Mouse (Mus musculus) midbrain, embryonic 11.5 days (tissue): ENCODE measurements around the gene Plin3. TPM values are rescaled to one million over a fixed set of nuclear protein-coding genes. Genes with fewer than 3 reads are reported as not detected.

Experiments
- ATAC-seq: fragments of 200-750 bp; cut with Nextera tagmentation; 2 replicates; pipeline ENCODE4 v1.8.0; 2017; ENCODE audit warnings: moderate TSS enrichment, moderate library complexity; ENCODE audit not compliant: low FRiP score
- DNase-seq: peaks from one replicate; pipeline ENCODE4 v3.0.0; 2015; ENCODE audit warnings: low spot score; ENCODE audit errors: missing footprints
- H3K27ac ChIP-seq: fragments of 300-500 bp; sonication (generic); 2 replicates; pipeline ENCODE4 v1.5.1; 2014; ENCODE audit warnings: low read depth, low read length
- H3K27me3 ChIP-seq: fragments of 300-500 bp; sonication (generic); 2 replicates; pipeline ENCODE4 v1.6.1; 2014; ENCODE audit warnings: mild to moderate bottlenecking, low read length, moderate library complexity, mixed read lengths; ENCODE audit not compliant: control insufficient read depth, insufficient read depth
- H3K36me3 ChIP-seq: fragments of 300-500 bp; sonication (generic); 2 replicates; pipeline ENCODE4 v1.6.1; 2014; ENCODE audit warnings: mild to moderate bottlenecking, low read length, moderate library complexity, mixed read lengths; ENCODE audit not compliant: control insufficient read depth, insufficient read depth
- H3K4me1 ChIP-seq: fragments of 300-500 bp; sonication (generic); 2 replicates; pipeline ENCODE4 v1.6.1; 2014; ENCODE audit warnings: low read length; ENCODE audit not compliant: control insufficient read depth, insufficient read depth
- H3K4me2 ChIP-seq: fragments of 300-500 bp; sonication (generic); 2 replicates; pipeline ENCODE4 v1.6.1; 2014; ENCODE audit warnings: mild to moderate bottlenecking, moderate library complexity
- H3K4me3 ChIP-seq: fragments of 300-500 bp; sonication (generic); 2 replicates; pipeline ENCODE4 v1.5.1; 2014; ENCODE audit warnings: low read depth, low read length
- H3K9ac ChIP-seq: fragments of 300-500 bp; sonication (generic); 2 replicates; pipeline ENCODE4 v1.6.1; 2014; ENCODE audit warnings: low read length
- H3K9me3 ChIP-seq: fragments of 300-500 bp; sonication (generic); 2 replicates; pipeline ENCODE4 v1.6.1; 2016; ENCODE audit warnings: low read length; ENCODE audit not compliant: control insufficient read depth
- WGBS: fragments of 180-500 bp; shearing (Covaris S2); extraction: QIAGEN DNeasy Blood & Tissue Kit; methylation state at CpG from one replicate; pipeline ENCODE4 v1.1.7; 2014; 5-methylcytosine and 5-hydroxymethylcytosine counted together
- polyA plus RNA-seq: library from polyadenylated mRNA; unstranded; fragments of >200 nt; fragmentation: Nextera tagmentation; extraction: Ambion mirVana; gene quantifications from 2 replicates; pipeline ENCODE4 v1.2.1, GENCODE M21; 2014

Gene Plin3
- polyA plus RNA-seq, 1 experiment from 2014 or later: 34.0 TPM

DNA sequence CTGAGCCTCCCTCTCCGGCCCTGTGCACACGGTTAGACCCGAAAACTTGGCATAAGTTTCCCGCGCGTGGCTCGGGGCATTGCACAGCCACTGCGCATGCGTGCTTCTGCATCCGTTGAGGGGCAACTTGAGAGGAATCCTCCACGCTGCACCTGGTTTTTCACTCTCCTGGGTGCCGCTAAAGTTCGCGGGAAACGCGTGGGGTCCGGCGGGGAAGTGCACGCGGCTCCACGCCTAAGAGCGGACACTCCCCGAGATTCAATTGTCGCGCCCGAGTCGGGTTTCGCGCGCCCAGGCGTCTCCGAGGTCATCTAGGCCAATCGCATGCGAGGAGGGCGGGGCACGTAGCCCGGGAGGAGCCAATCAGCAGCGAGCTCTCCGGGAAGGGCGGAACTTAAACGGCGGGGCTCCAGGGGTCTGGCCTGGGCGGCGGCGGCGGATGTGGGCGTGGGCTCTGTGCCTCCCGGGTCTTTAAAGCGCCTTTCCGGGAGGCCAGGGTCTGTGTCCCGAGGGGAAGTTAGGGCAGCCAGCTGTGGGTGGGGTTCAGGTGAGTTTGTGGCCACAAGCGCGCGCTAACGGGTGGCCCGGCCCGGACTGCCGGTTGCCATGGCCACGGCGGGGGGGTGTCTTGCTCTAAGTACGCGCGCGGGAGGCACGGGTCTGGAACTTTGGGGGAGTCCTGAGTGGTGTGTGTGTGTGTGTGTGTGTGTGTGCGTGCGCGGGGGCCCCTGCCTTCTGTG, 11.3 kb upstream of the Plin3 start:
- H3K36me3 ChIP-seq: peaks cover 15% of the 10 kb centered on the region
- no peaks in the 10 kb centered on the region for H3K9me3 ChIP-seq
- ATAC-seq (peak; percentile 91), DNase-seq (peak; percentile 100)
- H3K4me1 ChIP-seq: peaks cover 35% of the 10 kb centered on the region
- WGBS: under 1% methylated on average over 68 of the region's 68 CpGs
- H3K4me3 ChIP-seq: peak overlapping the region; percentile 81
- H3K9ac ChIP-seq: peak overlapping the region; percentile 90
- no peaks in the 10 kb centered on the region for H3K27me3 ChIP-seq
- H3K4me2 ChIP-seq: peak overlapping the region; percentile 98
- peak overlapping the region; percentile 85 for H3K27ac ChIP-seq

DNA sequence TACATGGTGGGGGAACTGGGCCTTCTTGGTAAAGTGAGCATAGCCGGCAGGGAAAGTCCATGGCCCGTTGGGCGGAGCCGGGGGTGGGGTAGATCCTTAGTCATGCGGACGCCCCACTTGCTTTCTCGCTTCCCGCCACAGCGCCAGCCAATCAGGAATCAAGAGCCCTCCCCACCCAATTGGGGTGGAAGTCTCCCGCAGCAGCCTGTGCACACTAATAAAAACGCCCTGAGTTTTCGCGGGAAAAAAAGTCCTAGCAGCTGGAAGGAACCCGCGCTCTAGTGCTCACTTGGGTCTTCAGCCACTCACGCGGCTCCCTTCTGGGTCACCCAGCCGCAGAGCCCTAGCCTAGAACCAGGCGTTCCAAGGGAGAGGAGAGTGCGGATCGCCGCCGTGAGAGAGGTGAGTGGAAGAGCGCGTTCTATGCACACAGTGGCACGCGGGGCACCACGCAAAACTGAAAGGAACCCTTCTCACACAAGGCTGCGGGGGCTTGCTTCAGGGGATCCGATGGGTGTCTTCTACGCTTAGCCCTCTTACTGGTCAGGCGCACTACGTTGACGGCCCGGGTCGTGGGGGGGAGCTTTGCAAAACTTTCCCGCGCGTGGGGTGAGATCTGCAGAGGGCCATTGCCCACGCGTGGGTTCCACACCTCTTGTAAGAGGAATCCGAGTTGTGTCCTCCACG, 10.6 kb upstream of the Plin3 start, which contains the start of gene Uhrf1:
TSS of gene Uhrf1 (plus strand) at position 162 of the 687 bp plus-strand sequence.
- peaks cover 35% of the 10 kb centered on the region for H3K4me1 ChIP-seq
- H3K27ac ChIP-seq: peak within 1 kb of the TSS; percentile 85
- under 1% methylated on average over 43 of the region's 43 CpGs for WGBS
- ATAC-seq (peak; percentile 80), DNase-seq (peak; percentile 98)
- peak within 1 kb of the TSS; percentile 81 for H3K4me3 ChIP-seq
- H3K9ac ChIP-seq: peak within 1 kb of the TSS; percentile 90
- H3K9me3 ChIP-seq: no peaks in the 10 kb centered on the region
- H3K27me3 ChIP-seq: no peaks in the 10 kb centered on the region
- peaks cover 11% of the 10 kb centered on the region for H3K36me3 ChIP-seq
- peak within 1 kb of the TSS; percentile 98 for H3K4me2 ChIP-seq

DNA sequence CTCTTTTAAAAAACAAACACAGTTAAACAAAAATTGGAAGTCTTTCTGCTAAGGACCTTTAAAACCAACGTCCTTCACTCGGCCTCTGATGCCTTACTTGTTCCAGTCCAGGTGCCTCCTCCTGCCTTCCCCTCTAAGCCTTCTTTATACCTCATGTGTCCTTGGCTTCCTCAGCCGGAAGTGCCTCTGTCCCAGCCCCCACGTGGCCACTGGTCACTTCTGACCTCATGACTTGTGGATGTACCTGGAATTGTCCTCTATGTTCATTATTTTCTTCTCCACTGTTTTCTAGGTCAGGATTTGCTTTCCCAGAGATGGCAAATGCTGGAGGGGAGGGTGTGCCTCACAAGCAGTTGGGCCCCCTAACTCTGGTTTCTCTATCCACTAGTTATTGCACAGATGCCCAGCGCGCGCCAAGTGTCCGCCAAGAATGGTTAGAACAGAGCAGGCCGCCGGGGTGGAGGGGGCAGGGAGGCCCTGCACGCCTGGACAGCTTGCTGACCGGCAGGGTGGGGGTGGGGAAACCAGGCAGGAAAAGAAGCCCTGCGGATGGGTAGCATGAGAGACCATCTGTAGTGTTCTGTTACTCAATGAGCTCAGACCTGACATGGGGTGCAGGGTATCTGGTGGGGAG, 9.8 kb upstream of the Plin3 start:
- no peaks in the 10 kb centered on the region for H3K27me3 ChIP-seq
- H3K9ac ChIP-seq: peak overlapping the region; percentile 50
- 19% methylated on average over 13 of the region's 13 CpGs for WGBS
- peak overlapping the region; percentile 81; the same call in 1 of the 2 replicates for H3K4me3 ChIP-seq
- H3K4me1 ChIP-seq: peaks cover 33% of the 10 kb centered on the region
- ATAC-seq (peak; percentile 53), DNase-seq (peak; percentile 92)
- no peaks in the 10 kb centered on the region for H3K9me3 ChIP-seq
- H3K27ac ChIP-seq: peak overlapping the region; percentile 71
- peak overlapping the region; percentile 98 for H3K4me2 ChIP-seq
- H3K36me3 ChIP-seq: peaks cover 8% of the 10 kb centered on the region

DNA sequence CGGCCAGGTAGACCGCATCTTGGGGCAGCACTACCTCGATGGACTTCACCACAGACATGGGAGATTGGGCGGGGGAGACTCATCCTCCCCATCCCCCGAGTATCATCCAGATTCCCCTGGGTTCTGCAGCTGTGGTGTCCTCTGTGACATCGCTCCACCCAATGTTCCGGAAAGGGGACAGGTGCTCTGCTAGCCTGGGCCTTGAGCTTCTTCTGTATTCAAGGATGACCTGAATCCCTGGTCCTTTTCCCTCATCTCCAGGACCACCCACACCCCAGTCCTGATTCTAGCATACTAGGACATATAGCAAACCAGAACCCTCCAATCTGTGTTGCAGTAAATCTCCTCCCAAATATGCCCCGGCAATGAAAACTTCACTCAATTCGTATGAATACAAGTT, 7.5 kb upstream of the Plin3 start, which contains the start of gene Arrdc5:
TSS of gene Arrdc5 (minus strand) at position 101 of the 400 bp plus-strand sequence.
- no peak within 1 kb of the TSS for H3K4me3 ChIP-seq
- H3K27me3 ChIP-seq: no peaks in the 10 kb centered on the region
- no peaks in the 10 kb centered on the region for H3K9me3 ChIP-seq
- H3K9ac ChIP-seq: no peak within 1 kb of the TSS
- H3K4me2 ChIP-seq: no peak within 1 kb of the TSS
- no peak for ATAC-seq
- no peak within 1 kb of the TSS for H3K27ac ChIP-seq
- no peaks in the 10 kb centered on the region for H3K36me3 ChIP-seq
- 91% methylated on average over 9 of the region's 9 CpGs for WGBS
- no peak for DNase-seq
- peaks cover 19% of the 10 kb centered on the region for H3K4me1 ChIP-seq

DNA sequence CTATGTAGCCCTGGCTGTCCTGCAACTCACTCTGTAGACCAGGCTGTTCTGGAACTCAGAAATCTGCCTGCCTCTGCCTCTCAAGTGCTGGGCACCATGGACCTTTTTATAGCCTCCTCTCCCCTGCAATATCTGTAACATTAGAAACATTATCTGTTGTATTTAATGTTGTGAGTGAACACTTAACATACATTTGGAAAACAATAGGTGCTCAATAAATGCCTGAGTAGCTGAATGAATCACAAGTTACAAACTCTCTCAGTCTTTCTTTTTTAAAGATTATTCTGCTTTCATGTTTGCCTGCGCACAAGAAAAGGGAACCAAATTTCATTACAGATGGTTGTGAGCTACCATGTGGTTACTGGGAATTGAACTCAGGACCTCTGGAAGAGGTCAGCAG, 5.6 kb upstream of the Plin3 start:
- DNase-seq (no peak), ATAC-seq (no peak)
- Histone ChIP-seq H3K4me1 (peaks cover 10% of the 10 kb centered on the region), H3K4me3 (no peak overlapping the region), H3K36me3 (no peaks in the 10 kb centered on the region), H3K9ac (no peak overlapping the region), H3K9me3 (no peaks in the 10 kb centered on the region), H3K27ac (no peak overlapping the region), H3K27me3 (no peaks in the 10 kb centered on the region), H3K4me2 (no peak overlapping the region)
- 97% methylated on average over 1 of the region's 1 CpGs for WGBS

DNA sequence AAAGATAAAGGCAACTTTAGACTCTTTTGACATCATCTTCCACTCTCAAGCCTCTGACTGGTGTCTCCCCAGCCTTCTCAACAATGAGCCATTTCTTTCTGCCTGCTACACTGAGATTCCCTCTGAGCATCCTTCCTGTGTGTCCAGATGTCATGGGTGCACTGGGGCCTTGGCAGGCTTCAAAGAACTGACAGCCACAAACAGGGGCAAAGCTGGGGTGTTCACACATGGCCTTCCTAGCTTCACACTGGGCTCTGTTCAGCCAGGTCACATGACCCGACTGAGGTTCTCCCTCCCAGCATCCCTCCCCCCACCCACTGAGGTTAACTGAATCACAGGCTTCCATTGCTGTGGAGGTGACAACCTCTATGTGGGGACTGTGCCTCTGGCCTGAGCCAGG, 3.5 kb upstream of the Plin3 start:
- Histone ChIP-seq H3K36me3 (no peaks in the 10 kb centered on the region), H3K4me3 (no peak overlapping the region), H3K4me1 (no peaks in the 10 kb centered on the region), H3K4me2 (no peak overlapping the region), H3K9me3 (no peaks in the 10 kb centered on the region), H3K27ac (no peak overlapping the region), H3K27me3 (no peaks in the 10 kb centered on the region), H3K9ac (no peak overlapping the region)
- no peak for ATAC-seq
- WGBS: 73% methylated on average over 1 of the region's 1 CpGs
- no peak for DNase-seq

DNA sequence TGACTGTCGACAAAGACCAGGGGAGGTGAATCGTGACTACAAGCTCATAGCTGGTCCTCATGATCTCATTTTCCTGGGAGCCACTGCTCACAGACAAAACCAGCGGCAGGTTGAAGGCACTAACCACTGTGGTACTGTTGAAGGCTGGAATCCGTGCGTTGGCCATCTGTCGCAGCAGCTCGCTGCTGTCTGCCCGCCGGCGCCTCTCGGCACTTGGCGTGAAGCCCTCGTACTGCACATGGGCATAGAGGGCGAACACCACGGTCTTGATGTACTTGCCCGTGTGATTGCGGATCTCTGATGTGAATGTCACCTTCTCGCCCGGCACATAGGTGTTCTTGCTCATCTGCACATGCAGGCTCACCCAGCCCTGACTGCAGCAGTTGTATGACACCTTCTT, 1.6 kb upstream of the Plin3 start:
- peaks cover 17% of the 10 kb centered on the region for H3K4me1 ChIP-seq
- no peak overlapping the region for H3K4me2 ChIP-seq
- 93% methylated on average over 19 of the region's 19 CpGs for WGBS
- no peaks in the 10 kb centered on the region for H3K27me3 ChIP-seq
- no peak overlapping the region for H3K9ac ChIP-seq
- DNase-seq: no peak
- no peaks in the 10 kb centered on the region for H3K9me3 ChIP-seq
- H3K36me3 ChIP-seq: no peaks in the 10 kb centered on the region
- ATAC-seq: no peak
- no peak overlapping the region for H3K4me3 ChIP-seq
- H3K27ac ChIP-seq: no peak overlapping the region

DNA sequence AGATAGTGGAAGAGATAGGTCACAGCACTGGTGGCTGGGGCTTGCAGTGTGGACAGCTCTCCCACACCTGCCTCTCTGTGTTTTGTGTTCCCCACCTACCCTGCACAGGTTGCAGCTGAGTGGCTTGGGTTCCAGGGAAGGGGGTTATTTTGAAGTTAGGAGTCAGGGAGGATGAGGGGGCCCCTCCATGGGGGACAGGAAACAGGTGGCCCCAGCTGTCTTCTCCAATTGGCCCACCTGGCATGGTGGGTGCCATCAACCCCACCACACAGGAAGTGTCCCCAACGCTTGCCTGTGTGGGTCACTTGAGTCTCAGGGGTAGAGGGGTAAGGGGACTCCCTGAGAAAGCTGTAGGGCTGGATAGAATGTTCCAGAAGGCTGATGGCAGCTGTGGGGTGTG, 618 bp upstream of the Plin3 start:
- Histone ChIP-seq H3K27me3 (no peaks in the 10 kb centered on the region), H3K36me3 (no peaks in the 10 kb centered on the region), H3K4me2 (no peak overlapping the region), H3K27ac (no peak overlapping the region), H3K9me3 (no peaks in the 10 kb centered on the region), H3K4me1 (peaks cover 25% of the 10 kb centered on the region), H3K9ac (no peak overlapping the region), H3K4me3 (no peak overlapping the region)
- DNase-seq: no peak
- no peak for ATAC-seq
- WGBS: 94% methylated on average over 1 of the region's 1 CpGs
